Mouse (Mus musculus) forebrain, embryonic 11.5 days (tissue): ENCODE measurements at regions not wholly inside any gene's neighbourhood (a gene's known extent, or its start where the extent isn't known, plus 50 kb on each side); places are given as distances from the start of the nearest gene placed in this dataset.

ENCODE experiments used
- ATAC-seq: fragments of 200-750 bp; cut with Nextera tagmentation; replicated peaks from 2 replicates; pipeline ENCODE4 v1.8.0; 2017; ENCODE audit warnings: moderate TSS enrichment; ENCODE audit not compliant: low FRiP score
- DNase-seq: peaks from one replicate; pipeline ENCODE4 v3.0.0-alpha.2; 2017; ENCODE audit warnings: low spot score
- H3K27ac ChIP-seq: fragments of 300-500 bp; sonication (generic); 2 replicates; pipeline ENCODE4 v1.5.1; 2014; ENCODE audit warnings: low read depth, low read length
- H3K27me3 ChIP-seq: fragments of 300-500 bp; sonication (generic); 2 replicates; pipeline ENCODE4 v1.6.1; 2014; ENCODE audit warnings: mild to moderate bottlenecking, low read length, mixed read lengths; ENCODE audit not compliant: control insufficient read depth, insufficient read depth
- H3K36me3 ChIP-seq: fragments of 300-500 bp; sonication (generic); 2 replicates; pipeline ENCODE4 v1.6.1; 2014; ENCODE audit warnings: mild to moderate bottlenecking, low read length, moderate library complexity, mixed read lengths; ENCODE audit not compliant: control insufficient read depth, insufficient read depth
- H3K4me1 ChIP-seq: fragments of 300-500 bp; sonication (generic); replicated peaks from 2 replicates; pipeline ENCODE4 v1.6.1; 2014; ENCODE audit warnings: low read length, mixed read lengths; ENCODE audit not compliant: control insufficient read depth, insufficient read depth
- H3K4me2 ChIP-seq: fragments of 300-500 bp; sonication (generic); 2 replicates; pipeline ENCODE4 v1.6.1; 2014; ENCODE audit warnings: low read depth, mild to moderate bottlenecking, low read length, moderate library complexity, mixed read lengths; ENCODE audit not compliant: severe bottlenecking
- H3K4me3 ChIP-seq: fragments of 300-500 bp; sonication (generic); 2 replicates; pipeline ENCODE4 v1.5.1; 2014; ENCODE audit warnings: low read depth, low read length
- H3K9ac ChIP-seq: fragments of 300-500 bp; sonication (generic); 2 replicates; pipeline ENCODE4 v1.6.1; 2014; ENCODE audit warnings: low read length
- H3K9me3 ChIP-seq: fragments of 300-500 bp; sonication (generic); 2 replicates; pipeline ENCODE4 v1.6.1; 2016; ENCODE audit warnings: low read length, mixed read lengths; ENCODE audit not compliant: control insufficient read depth
- WGBS: fragments of 180-500 bp; shearing (Covaris S2); extraction: QIAGEN DNeasy Blood & Tissue Kit; methylation state at CpG from one replicate; pipeline ENCODE4 v1.1.7; 2014; 5-methylcytosine and 5-hydroxymethylcytosine counted together

DNA sequence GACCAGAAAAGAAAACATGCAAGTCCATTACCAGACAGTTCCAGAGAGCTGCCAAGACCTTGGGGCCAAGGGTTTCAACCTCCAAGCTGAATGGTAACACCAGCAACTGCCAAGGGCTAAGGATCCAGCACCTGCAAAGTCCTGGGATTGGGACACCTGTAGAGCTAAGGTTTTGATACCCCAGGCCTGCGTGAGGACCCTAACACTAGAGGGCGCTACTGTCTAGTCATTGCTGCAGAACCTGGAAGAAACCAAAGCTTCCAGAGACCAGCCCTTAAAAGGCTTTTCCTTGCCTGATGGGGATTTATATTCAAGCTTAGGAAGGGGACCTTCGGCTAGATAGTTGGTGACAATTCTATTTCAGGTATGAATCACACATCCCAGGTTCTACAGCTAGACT, 263.6 kb downstream of the Pmp22 start:
- H3K4me1 ChIP-seq = no peaks in the 10 kb centered on the region
- 69% methylated on average over 3 of the region's 3 CpGs for WGBS
- no peak overlapping the region for H3K4me2 ChIP-seq
- no peak overlapping the region for H3K27ac ChIP-seq
- no peak overlapping the region for H3K9ac ChIP-seq
- no peaks in the 10 kb centered on the region for H3K36me3 ChIP-seq
- H3K9me3 ChIP-seq = no peaks in the 10 kb centered on the region
- DNase-seq (no peak), ATAC-seq (no peak)
- no peak overlapping the region for H3K4me3 ChIP-seq
- no peaks in the 10 kb centered on the region for H3K27me3 ChIP-seq

DNA sequence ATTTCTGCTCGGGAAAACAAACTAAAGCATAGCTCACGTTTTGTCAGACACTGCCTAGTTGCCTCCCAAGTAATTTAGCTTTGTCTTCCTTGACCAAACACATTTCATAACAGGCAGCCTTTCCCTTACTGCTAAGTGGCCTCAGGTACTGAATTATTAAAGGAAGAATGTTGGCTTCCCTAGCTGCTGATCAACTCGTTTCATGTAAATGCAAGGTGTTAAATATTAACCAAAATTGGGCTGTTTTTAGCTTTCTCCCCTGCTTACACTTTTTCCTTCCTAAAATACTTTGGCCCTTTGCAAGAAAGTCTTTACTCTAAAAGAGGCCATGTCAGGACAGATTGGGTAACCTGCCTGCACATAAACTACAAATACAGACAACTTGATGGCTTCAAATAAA, 265.4 kb downstream of the Pmp22 start:
- H3K9me3 ChIP-seq = no peaks in the 10 kb centered on the region
- H3K4me2 ChIP-seq = no peak overlapping the region
- no peak for ATAC-seq

DNA sequence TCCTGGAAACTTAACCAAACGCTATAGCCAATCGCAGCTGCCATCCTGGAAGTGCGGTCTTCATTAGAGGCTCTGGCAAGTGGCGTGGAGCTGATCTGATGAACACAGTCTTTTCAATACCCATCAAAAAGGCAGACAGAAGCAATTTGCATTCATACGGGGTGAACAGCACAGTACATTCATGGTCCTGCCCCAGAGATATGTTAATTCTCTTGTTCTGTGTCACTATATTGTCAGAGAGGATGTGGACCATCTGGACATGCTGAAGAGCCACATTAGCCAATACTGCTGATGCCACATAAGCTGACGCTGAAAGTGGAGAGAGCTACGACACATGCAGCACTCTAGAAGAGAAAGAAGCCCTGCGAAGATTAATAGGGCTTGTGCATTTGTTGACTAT, 267.6 kb downstream of the Pmp22 start:
- no peak overlapping the region for H3K27ac ChIP-seq
- H3K4me2 ChIP-seq = no peak overlapping the region
- H3K9ac ChIP-seq = no peak overlapping the region
- H3K4me1 ChIP-seq = no peaks in the 10 kb centered on the region
- H3K4me3 ChIP-seq = no peak overlapping the region
- H3K27me3 ChIP-seq = no peaks in the 10 kb centered on the region
- H3K9me3 ChIP-seq = no peaks in the 10 kb centered on the region
- ATAC-seq (no peak), DNase-seq (no peak)
- WGBS = 76% methylated on average over 8 of the region's 8 CpGs
- no peaks in the 10 kb centered on the region for H3K36me3 ChIP-seq

More for the DNA sequence above, 265.4 kb downstream of the Pmp22 start:
- Histone ChIP-seq H3K27ac (no peak overlapping the region), H3K4me3 (no peak overlapping the region), H3K4me1 (no peaks in the 10 kb centered on the region), H3K9ac (no peak overlapping the region), H3K36me3 (no peaks in the 10 kb centered on the region), H3K27me3 (no peaks in the 10 kb centered on the region)
- DNase-seq = no peak
- 83% methylated on average over 3 of the region's 3 CpGs for WGBS

DNA sequence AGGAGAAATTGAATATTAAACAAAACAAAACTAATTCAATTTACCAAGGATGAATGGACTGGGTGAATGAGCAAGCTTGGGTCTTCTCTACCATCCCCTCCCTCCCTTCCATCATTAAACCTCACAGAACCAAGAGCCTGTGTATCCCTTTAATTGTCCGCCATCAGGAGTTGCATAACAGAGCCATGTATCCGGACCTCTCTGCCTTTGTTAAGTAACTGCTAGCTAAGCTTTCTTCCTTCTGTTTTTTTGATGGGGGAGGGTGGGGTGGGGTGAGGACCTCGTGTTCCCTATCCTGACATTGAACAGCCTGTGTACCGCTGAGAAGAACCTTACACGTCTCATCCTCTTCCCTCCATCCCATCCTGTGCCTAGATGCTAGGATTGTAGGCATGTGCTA, 274.0 kb downstream of the Pmp22 start:
- ATAC-seq = no peak
- no peak overlapping the region for H3K27ac ChIP-seq
- no peaks in the 10 kb centered on the region for H3K36me3 ChIP-seq
- H3K9ac ChIP-seq = no peak overlapping the region
- H3K27me3 ChIP-seq = peaks cover 20% of the 10 kb centered on the region
- H3K9me3 ChIP-seq = no peaks in the 10 kb centered on the region
- no peak overlapping the region for H3K4me3 ChIP-seq
- no peak for DNase-seq
- no peak overlapping the region for H3K4me2 ChIP-seq
- H3K4me1 ChIP-seq = no peaks in the 10 kb centered on the region
- WGBS = 47% methylated on average over 5 of the region's 5 CpGs

DNA sequence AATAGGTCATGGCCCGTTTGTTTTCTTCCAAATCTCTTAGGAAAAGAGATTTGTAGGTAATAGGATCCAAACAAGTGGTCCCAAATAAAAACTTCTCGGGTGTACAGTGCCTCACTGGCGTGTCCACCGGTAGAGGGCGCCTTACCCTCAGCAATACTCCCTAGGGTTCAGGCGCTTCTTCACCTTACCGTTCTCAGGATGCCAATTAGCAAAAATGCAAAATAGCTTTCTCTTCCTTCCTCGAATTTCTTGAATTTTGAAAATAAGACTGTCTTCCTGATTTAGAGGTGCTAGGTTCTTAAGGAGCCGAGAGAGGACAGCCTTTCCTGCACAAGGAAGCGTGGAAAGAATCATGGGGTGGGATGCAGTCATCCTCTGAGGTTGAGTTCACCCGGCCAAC, 275.9 kb downstream of the Pmp22 start:
- ATAC-seq = no peak
- H3K4me2 ChIP-seq = no peak overlapping the region
- 11% methylated on average over 11 of the region's 11 CpGs for WGBS
- no peaks in the 10 kb centered on the region for H3K36me3 ChIP-seq
- no peaks in the 10 kb centered on the region for H3K9me3 ChIP-seq
- DNase-seq = peak; percentile 85
- H3K4me1 ChIP-seq = no peaks in the 10 kb centered on the region
- H3K27ac ChIP-seq = no peak overlapping the region
- peaks cover 32% of the 10 kb centered on the region for H3K27me3 ChIP-seq
- no peak overlapping the region for H3K9ac ChIP-seq
- H3K4me3 ChIP-seq = no peak overlapping the region

DNA sequence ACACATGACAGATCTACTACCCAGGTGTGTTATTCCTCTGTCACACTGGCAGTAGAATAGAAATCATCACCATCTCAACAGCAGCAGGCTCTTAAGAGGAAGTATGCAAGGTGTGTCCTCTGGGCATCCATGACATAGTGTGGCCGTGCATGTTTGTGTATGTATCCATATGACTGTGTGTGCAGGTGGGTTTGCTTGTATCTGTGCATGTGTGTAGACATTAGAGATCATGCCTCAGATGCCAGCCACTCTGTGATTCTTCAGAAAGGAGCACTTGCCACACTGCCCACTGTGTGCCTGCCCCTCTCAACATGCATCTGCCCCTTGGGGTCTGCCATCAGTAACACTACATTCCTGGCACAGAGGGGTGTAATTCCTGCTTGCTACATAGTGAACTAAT, 280.6 kb downstream of the Pmp22 start:
- 88% methylated on average over 1 of the region's 1 CpGs for WGBS
- H3K4me1 ChIP-seq = peaks cover 10% of the 10 kb centered on the region; the same call in 1 of the 2 replicates
- H3K4me3 ChIP-seq = no peak overlapping the region
- DNase-seq (no peak), ATAC-seq (no peak)
- no peaks in the 10 kb centered on the region for H3K36me3 ChIP-seq
- H3K4me2 ChIP-seq = no peak overlapping the region
- peaks cover 48% of the 10 kb centered on the region for H3K27me3 ChIP-seq
- no peaks in the 10 kb centered on the region for H3K9me3 ChIP-seq
- H3K9ac ChIP-seq = no peak overlapping the region
- no peak overlapping the region for H3K27ac ChIP-seq

DNA sequence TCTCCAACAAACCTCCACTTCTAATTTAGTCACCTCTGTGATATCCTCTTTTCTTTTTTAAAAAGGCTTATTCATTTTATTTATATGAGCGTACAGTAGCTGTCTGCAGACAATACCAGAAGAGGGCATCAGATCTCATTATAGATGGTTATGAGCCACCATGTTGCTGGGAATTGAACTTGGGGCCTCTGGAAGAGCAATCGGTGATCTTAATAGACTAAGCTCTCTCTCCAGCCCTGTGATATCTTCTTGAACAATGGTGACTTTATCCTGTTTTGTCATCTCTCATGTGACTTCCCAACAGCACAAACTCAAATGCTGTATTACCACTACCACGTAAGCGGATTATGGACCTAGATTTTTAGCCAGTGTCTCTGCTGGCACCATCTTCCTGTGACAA, 282.1 kb downstream of the Pmp22 start:
- no peak overlapping the region for H3K9ac ChIP-seq
- H3K27me3 ChIP-seq = peaks cover 45% of the 10 kb centered on the region
- no peaks in the 10 kb centered on the region for H3K36me3 ChIP-seq
- no peak for DNase-seq
- peaks cover 10% of the 10 kb centered on the region; the same call in 1 of the 2 replicates for H3K4me1 ChIP-seq
- H3K4me2 ChIP-seq = no peak overlapping the region
- ATAC-seq = no peak
- H3K9me3 ChIP-seq = no peaks in the 10 kb centered on the region
- 92% methylated on average over 4 of the region's 4 CpGs for WGBS
- no peak overlapping the region for H3K4me3 ChIP-seq
- H3K27ac ChIP-seq = no peak overlapping the region

DNA sequence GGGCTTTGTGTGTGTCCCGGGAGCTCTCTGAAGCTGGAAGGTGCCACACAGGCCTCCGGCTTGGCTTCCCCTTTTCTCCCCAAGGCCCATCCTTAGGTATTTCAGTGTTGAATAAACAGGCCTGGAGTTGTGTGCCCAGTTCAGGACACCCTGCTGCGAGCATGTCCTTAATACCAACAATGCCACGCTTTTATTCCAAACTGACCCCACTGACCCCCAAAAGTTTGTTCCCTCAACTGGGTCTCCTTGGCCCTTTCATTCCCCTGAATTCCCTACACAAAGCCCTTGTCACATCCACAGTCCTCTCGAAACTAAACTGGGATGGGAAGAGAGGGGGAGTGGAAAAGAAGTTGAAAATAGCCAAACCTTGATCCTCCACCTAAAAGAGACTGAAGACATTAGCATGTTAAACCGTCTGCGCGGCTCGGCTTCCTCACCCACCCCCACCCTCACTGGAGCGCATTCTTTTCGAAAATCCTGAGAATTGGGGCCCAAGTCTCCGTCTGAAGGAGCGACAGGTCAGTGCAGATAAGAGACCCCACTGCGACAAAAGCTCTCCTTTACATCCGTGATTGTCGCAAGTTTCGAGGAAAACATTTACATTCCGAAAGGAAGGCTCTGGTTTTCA, 283.7 kb downstream of the Pmp22 start:
- DNase-seq = peak; percentile 71
- Histone ChIP-seq H3K27me3 (peaks cover 39% of the 10 kb centered on the region), H3K4me3 (peak overlapping the region; percentile 17), H3K27ac (0 out of 2 replicates have a peak overlapping the region, but pooled peaks have one; percentile 18), H3K36me3 (no peaks in the 10 kb centered on the region), H3K4me2 (peak overlapping the region; percentile 50), H3K9ac (no peak overlapping the region; the same call in 1 of the 2 replicates), H3K9me3 (no peaks in the 10 kb centered on the region), H3K4me1 (peaks cover 10% of the 10 kb centered on the region; the same call in 1 of the 2 replicates)
- ATAC-seq = peak; percentile 80
- WGBS = under 1% methylated on average over 18 of the region's 18 CpGs

DNA sequence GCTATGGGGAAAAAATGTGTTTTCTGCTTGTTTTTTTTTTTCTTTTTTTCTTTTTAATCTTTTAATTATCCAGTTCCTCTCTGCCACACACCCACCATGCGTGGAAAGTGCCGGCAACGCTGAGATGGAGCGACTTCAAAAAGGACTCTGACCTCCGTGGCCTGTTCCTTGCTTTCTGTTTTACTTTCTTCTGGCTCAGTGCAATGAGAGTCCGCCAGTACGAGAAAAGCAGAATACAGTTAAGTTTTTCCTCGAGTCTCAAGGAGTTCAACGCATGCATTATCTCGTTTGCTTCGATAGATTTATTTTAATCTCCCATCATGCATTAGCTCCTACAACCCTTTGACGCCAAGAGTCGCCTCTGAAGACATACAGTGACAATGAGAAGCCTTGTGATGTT, 284.3 kb downstream of the Pmp22 start:
- H3K9ac ChIP-seq = no peak overlapping the region
- WGBS = 10% methylated on average over 13 of the region's 13 CpGs
- no peaks in the 10 kb centered on the region for H3K9me3 ChIP-seq
- no peaks in the 10 kb centered on the region for H3K36me3 ChIP-seq
- H3K4me3 ChIP-seq = peak overlapping the region; percentile 17
- peaks cover 10% of the 10 kb centered on the region; the same call in 1 of the 2 replicates for H3K4me1 ChIP-seq
- ATAC-seq (no peak), DNase-seq (no peak)
- H3K4me2 ChIP-seq = peak overlapping the region; percentile 50
- peaks cover 35% of the 10 kb centered on the region for H3K27me3 ChIP-seq
- H3K27ac ChIP-seq = 0 out of 2 replicates have a peak overlapping the region, but pooled peaks have one; percentile 18
